Mouse (Mus musculus): ENCODE results near the gene Zfp819.

The Zfp819 gene

GRCm38 (mm10) chr7:43606896-43607742, at the start of gene Zfp819:
TSS of gene Zfp819 (plus strand) at chr7:43607169.
- peak; percentile 57 for DNase-seq (ENCODE audit: low read depth, low spot score)

DNA sequence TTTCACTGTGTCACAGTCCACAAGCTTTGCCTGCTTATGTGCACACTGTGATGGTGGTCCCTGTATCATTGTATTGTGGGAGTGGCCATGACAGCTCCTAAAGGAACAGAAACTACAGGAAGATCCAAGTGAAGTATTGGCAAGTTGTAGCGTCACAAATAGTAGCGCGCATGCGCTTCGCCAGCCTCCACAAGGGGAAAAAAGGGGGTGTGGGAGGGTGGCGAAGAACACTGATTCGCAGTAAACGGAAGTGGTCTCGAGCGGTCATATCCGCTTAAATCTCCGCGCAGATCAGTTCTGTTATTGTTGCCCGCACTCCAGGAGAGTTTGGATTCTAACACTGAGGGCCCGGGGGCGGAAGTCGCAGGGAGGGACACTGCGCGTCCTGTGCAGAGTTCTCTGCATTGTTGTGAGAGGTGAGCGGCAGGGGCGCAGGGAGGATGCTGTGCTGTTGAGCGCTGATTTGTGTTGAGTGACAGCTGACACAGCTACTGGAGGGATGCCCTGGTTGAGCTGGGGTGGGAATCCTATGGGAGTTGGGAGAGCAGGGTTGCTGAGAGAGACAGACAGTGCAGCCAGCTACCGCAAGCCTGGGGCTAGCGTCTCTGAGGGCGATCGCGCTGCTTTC, 44.8 kb upstream of the Zfp819 start, which contains the start of gene Zfp658:
Gene Zfp658, plus strand, starts transcription at position 251 of the 628 bp plus-strand sequence.
- DNase-seq (ENCODE audit: low read depth, low spot score) = peak; percentile 93

DNA sequence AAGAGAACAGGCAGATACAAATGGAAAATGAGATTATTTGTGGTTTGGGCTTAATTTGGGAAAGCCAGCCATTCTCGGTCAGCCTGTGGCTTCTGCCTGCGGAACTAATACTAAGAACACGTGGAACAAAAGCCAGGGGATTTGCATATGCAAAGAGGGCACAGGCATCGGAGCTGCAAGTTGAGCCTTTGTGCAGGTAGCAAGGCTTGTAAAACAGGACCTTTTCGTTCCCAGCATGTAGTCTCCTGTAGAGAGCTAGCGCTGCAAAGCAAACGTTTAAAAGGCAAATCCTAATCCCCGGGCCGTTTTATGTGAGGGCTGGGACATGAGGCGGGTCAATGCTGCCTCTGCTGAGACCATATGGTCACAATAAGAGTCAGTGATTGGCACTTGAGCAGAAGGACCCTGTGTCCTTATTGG, 44.3 kb upstream of the Zfp819 start:
- DNase-seq (ENCODE audit: low read depth, low spot score) = peak; percentile 47

DNA sequence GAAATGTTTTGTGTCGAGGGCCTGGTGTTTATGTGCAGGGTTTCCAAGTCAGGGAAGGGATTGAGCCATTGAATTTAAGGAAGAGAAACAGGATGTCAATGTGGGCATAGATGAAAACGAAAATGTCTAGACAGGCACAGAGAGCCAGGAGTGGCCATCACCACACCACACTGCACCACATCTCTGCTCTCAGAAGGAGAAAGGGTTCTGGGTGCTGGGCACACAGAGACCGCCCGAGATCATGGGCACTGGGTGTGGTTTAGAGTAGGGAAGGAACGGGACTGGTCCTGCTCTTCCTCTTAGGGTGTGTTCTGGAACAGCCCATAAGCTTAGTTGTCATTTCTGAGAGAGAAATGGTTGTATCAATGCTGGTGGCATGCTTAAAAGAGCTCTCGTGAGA, 43.7 kb upstream of the Zfp819 start:
- DNase-seq (ENCODE audit: low read depth, low spot score) = peak; percentile 8

- no peak for DNase-seq (ENCODE audit: low read depth, low spot score)
Observed at GRCm38 (mm10) chr7:43571216-43571615, 35.8 kb upstream of the Zfp819 start.

DNA sequence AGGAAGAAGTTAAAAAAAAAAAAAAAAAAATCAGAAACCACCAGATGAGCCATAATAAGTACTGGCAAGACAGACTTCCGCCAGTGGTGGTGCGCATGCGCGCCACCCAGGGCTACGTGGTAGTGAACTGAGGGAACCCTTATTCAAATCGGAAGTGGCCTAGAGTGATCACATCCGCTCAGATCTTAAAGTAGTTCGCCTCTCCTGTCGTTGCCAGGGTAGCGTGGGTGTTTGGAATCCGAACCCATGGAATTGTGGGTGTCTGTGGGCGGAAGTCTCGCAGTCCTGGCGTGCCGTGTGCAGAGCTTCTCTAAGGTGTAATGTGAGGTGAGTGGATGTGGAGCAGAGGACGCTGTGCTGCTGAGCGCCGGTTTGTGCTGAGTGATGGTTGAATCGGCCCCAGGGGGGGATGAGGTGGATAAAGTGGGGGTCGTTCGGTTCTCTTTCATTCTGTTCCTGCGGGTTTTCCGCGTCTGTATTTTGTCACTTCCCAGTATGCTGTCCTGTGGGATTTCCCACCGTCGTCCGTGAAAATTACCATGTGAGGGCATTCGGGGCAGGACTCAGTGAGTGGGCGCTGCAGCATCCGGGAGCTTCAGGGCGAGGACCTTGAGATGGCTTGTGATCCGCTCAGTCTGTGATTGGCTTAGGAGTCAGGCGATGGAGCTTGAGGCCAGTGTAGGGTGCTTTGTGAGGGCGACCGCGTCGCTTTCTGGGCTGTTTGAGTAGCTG, 27.4 kb upstream of the Zfp819 start, which contains the start of gene Zfp719:
Gene Zfp719, plus strand, starts transcription at position 171 of the 732 bp plus-strand sequence.
- peak; percentile 97 for DNase-seq (ENCODE audit: low read depth, low spot score)

- DNase-seq (ENCODE audit: low read depth, low spot score) = no peak
Observed at GRCm38 (mm10) chr7:43580526-43580925, 26.4 kb upstream of the Zfp819 start.

GRCm38 (mm10) chr7:43584790-43585189, 22.2 kb upstream of the Zfp819 start:
- peak; percentile 29 for DNase-seq (ENCODE audit: low read depth, low spot score)

DNA sequence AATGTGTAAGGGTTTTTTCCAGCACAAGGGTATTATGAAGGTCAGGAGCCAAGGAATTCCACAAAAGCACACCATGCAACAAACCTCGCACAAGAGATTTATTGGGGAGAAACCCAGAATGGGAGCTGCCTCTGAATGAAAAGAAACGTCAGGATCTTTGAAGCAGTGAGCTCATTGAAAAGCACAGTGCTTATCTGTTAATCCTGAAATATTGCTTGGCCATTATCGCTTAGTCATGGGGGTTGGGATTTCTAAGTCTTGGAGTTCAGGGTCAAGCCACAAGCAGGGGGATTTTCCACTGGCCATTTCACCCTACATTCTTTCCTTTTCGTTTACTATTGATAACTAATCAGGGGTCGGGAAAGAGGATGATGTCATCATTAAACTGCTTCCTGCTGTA, 5.1 kb upstream of the Zfp819 start:
- no peak for DNase-seq (ENCODE audit: low read depth, low spot score)

GRCm38 (mm10) chr7:43607743-43608287, 846 bp downstream of the Zfp819 start:
- DNase-seq (ENCODE audit: low read depth, low spot score) = no peak

DNA sequence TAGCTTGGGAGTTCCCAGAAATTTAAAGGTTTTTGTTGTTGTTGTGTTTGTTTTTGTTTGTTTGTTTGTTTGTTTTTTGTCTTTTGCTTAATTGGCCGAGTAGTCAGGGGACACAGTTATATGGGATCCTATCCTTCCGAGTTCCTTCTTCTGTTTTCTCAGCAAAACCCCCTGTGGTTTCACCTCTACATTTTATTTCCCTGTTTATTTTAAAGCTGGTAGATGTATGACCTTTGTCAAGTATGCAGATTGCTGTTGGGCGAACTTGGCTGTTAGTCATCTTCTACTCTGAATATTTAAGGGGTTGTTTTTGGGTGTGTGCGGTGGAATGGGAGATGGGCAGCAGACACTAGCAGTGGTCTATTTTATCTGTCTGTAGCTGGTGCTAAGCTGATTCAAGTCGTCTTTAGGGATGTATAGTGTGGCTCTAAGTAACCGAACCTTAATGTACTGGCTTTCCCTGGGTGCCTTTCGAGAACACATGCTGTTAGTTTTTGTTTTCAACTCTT, 1.4 kb downstream of the Zfp819 start:
- no peak for DNase-seq (ENCODE audit: low read depth, low spot score)

DNA sequence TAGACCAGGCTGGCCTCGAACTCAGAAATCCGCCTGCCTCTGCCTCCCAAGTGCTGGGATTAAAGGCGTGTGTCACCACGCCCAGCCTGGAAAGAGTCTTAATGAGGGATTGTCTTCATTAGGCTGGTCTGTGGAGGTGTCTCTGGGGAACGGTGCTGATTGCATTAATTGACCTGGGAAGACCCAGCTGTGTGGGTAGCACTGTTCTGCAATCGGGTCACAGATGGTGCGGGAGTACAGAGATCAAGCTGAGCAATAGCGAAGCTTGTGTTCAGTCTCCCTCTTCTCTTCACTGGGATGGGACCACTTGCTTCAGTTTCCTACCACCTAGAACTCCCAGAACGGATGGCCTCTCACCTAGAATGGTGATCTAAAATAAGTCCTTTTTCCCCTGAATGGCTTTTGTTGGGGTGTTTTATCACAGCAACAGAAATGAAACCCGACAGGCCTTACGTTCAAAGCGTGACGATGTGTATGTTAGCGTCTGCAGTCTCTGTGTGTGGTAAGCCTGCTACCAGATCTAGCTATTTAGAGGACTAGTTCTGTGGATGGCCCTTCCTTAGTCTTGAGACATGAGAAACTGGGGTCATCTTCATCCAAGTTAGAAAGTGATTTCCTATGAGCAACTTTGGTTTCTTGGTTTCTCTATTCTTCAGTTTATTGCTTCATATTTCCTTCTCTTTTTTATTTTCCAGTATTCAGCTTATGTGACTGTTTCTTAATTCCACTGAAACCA, 7.0 kb downstream of the Zfp819 start:
- no peak for DNase-seq (ENCODE audit: low read depth, low spot score)

DNA sequence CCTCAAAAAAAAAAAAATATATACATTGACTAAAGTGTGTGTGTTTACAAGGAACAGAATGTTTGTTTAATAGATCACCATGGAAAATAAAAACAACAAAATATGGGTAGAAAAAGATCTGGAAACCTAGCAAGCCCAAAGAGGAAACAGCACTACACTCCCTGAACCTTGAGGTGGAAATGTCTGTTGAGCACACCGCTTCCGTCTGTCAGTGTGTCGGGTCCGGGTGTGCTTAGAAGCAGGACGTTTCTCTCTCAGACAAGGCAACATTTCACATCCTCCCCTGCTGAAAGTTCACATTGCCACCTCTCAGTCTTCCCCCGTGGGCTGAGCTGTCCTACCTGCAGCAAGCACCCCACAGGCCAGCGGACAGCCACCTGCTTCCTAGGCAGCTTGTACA, 16.0 kb downstream of the Zfp819 start:
- DNase-seq (ENCODE audit: low read depth, low spot score) = no peak

DNA sequence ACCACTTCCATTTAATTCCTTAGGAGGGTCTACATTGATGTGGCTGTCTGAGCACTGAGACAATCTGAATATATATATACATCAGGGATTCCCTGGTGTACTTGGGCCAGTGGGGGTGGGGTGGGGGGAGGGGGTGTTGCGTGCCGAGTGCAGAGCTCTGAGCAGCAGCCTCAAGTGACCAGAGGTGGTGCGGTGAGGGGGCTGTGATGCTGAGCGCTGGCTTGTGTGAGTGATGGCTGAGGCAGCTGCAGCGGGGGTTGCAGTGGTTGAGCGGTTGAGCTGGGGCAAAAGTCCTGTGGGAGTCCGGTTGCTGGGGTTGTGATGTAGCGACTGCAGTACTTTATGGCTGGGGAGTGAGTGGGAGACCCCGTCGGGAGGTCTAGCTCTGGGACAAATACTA, 16.9 kb downstream of the Zfp819 start:
- no peak for DNase-seq (ENCODE audit: low read depth, low spot score)

DNA sequence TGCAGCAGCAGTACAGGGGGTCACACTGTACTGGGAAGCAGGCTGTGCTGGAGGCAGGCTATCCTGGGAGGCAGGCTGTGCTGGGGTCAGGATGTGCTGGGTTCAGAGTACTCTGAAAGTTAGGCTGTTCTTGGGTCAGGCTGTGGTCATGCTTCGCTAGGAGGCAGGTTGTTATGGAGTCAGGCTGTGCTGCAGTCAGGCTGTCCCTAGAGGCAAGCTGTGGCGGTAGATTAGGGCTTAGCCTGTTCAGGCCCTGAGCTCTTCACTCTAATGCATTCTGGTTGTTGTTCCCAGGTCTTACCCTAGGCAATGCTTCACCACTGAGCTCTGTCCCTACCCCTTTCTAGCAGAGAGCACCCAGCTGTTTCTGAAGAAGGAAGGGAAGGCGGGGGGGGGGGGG, 18.1 kb downstream of the Zfp819 start:
- no peak for DNase-seq (ENCODE audit: low read depth, low spot score)

DNA sequence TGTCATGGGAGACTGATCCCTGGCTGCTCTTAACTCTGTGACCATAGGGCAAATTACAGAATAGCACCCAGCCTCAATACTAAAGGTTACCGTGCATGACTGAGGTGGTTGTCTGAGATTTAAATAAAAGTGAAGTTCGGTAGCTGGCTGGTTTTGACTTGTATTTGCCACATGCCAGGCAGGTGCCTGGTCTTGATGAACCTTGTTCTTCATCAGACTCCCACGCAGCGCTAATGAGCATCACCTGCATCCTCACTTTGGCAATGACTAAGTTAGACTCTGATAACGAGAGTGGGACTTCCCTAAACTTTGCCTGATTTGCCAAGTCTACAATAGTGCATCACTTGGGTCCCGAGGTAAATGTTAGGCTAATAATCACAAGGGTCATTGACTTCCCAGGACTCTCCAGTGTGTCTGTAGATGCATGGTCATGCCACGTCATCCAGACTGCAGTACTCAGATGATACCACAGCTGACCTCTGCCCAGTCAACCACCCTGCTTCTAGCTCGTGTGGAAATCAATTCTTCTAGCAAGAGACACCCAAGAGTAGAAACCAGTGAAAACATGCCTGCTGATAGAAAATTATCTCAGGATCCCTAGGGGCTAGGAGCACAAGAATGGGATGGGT, 18.9 kb downstream of the Zfp819 start:
- DNase-seq (ENCODE audit: low read depth, low spot score) = no peak

DNA sequence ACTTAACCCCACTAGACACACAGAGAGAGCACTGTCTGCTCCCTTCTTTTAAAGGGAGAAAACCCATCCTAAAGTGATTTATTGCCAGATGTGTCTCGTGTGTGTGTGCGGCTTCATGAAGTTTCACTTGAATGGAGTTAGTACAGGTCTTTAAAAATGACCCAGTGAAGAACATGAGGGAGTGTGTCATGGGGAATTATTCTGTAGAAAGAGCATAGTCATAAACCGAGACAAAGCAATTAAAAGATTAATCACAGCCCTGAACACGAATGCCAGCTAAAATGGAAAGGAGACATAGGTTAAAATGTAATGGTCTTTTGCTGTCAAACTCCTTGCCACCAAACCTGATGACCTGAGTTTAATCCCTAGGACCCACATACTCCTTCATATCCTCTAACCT, 27.0 kb downstream of the Zfp819 start:
- DNase-seq (ENCODE audit: low read depth, low spot score) = no peak

- no peak for DNase-seq (ENCODE audit: low read depth, low spot score)
Observed at GRCm38 (mm10) chr7:43634500-43634899, 27.5 kb downstream of the Zfp819 start, which contains the start of gene Ceacam18. TSS of gene Ceacam18 (plus strand) at chr7:43634707.

DNA sequence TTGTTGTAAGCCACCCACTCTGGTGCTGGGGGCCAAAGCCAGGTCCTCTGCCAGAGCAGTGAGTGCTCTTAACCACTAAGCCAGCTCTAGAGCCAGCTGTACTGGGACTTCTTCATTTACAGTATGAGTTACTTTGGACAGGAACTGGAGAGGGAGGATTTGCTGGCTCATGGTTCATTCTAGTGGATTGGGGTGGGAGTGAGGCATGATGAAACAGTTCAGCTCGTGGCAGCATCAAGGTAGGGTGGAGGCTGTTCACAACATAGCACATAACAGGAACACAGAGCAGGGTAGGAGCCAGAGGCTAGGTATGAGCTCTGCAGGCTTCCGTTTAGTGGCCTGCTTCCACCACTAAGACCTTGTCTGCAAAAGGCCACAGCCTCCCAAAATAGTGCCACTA, 29.2 kb downstream of the Zfp819 start:
- no peak for DNase-seq (ENCODE audit: low read depth, low spot score)

GRCm38 (mm10) chr7:43637118-43637517, 30.1 kb downstream of the Zfp819 start:
- DNase-seq (ENCODE audit: low read depth, low spot score) = no peak
